27 mouse cellular contexts compared by ENCODE assay signal in the genomic region with DNA sequence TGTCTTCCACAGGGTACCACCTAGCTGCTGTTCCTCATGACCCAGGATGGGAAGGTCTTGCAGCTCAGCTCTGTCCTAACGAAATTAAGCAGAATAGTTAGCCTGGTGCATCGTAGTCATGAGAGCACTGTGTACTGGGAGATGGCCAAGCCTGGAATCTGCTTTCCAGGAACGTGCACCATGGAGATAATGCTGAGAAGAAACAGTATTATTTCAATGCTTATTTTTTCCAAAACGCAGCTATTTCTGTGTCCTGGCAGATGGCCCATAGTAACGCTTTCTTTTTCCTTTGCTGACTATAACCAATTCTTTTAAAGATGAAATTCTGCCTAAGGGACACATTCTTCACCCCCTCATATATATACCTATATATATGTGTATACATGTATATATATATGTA.
DNase-seq lines count a peak whose midpoint lies in the region; ATAC-seq and TF ChIP-seq lines count a peak whose summit lies in the region.
"Had no signal": no experiment of that assay in that cellular context is flagged by ENCODE, and none has a peak within 500 bp of the region (broad histone marks: within the 10 kb centered on the region; RNA-seq: fewer than 3 reads in every experiment).

No protein-coding gene starts in this region.

- H3K36me3 ChIP-seq in midbrain, embryonic 15.5 days (replicated peaks), result no peaks in the 10 kb centered on the region
- H3K36me3 ChIP-seq: embryonic facial prominence, embryonic 12.5 days; embryonic facial prominence, embryonic 15.5 days; forebrain, embryonic 12.5 days; forebrain, embryonic 15.5 days; G1E; hindbrain, embryonic 12.5 days; hindbrain, embryonic 15.5 days had no signal

- peak; percentile 33 for DNase-seq in layer of hippocampus, adult 11-12 months (ENCODE audit: low spot score)
- DNase-seq in layer of hippocampus, adult 9-10 months (ENCODE audit: low spot score), result no peak
- peak; percentile 63 to 74 for DNase-seq in right cerebral cortex, postnatal 10 days (ENCODE audit: low spot score in 2 of 2)
- no peak for DNase-seq in right cerebral cortex, postnatal 36 days (ENCODE audit: low spot score in 2 of 2)
- peak; percentile 16 to 39 for DNase-seq in layer of hippocampus, adult 2 months (ENCODE audit: low spot score in 2 of 2)
- DNase-seq in kidney, adult 11 months, result no peak
- DNase-seq: adrenal gland, postnatal 10 days; adrenal gland, postnatal 36 days; B cell, adult 2 months; cerebellum, adult 11 months; cerebellum, adult 2 months; cerebellum, adult 9-11 months; cerebellum, postnatal 25 days; gastrocnemius, postnatal 10 days; gastrocnemius, postnatal 36 days; heart, adult 11 months had no signal

- H3K27me3 ChIP-seq in midbrain, embryonic 15.5 days (replicated peaks), result no peaks in the 10 kb centered on the region
- H3K27me3 ChIP-seq: CH12.LX; embryonic facial prominence, embryonic 12.5 days; embryonic facial prominence, embryonic 15.5 days; forebrain, embryonic 12.5 days; forebrain, embryonic 15.5 days; hindbrain, embryonic 12.5 days; hindbrain, embryonic 15.5 days had no signal

- ATAC-seq in midbrain, embryonic 15.5 days (replicated peaks), result no peak
- ATAC-seq: forebrain, embryonic 15.5 days; Patski had no signal

- peaks cover 16% of the 10 kb centered on the region; the same call in 1 of the 2 replicates for H3K4me1 ChIP-seq in midbrain, embryonic 15.5 days
- H3K4me1 ChIP-seq: embryonic facial prominence, embryonic 12.5 days; embryonic facial prominence, embryonic 15.5 days; forebrain, embryonic 12.5 days; forebrain, embryonic 15.5 days; hindbrain, embryonic 12.5 days; hindbrain, embryonic 15.5 days had no signal

- no peak overlapping the region for H3K4me3 ChIP-seq in layer of hippocampus, adult 2 months
- no peak overlapping the region for H3K4me3 ChIP-seq in midbrain, embryonic 15.5 days
- H3K4me3 ChIP-seq: embryonic facial prominence, embryonic 12.5 days; embryonic facial prominence, embryonic 15.5 days; forebrain, embryonic 12.5 days; forebrain, embryonic 15.5 days; hindbrain, embryonic 12.5 days; hindbrain, embryonic 15.5 days had no signal

- no peak overlapping the region for H3K9ac ChIP-seq in midbrain, embryonic 15.5 days
- H3K9ac ChIP-seq: embryonic facial prominence, embryonic 12.5 days; embryonic facial prominence, embryonic 15.5 days; forebrain, embryonic 12.5 days; forebrain, embryonic 15.5 days; hindbrain, embryonic 12.5 days; hindbrain, embryonic 15.5 days had no signal

- H3K9me3 ChIP-seq in midbrain, embryonic 15.5 days, result no peaks in the 10 kb centered on the region
- H3K9me3 ChIP-seq: embryonic facial prominence, embryonic 12.5 days; embryonic facial prominence, embryonic 15.5 days; forebrain, embryonic 15.5 days; hindbrain, embryonic 12.5 days; hindbrain, embryonic 15.5 days had no signal

- TF ChIP-seq CTCF in layer of hippocampus, adult 2 months (conservative IDR thresholded peaks at IDR 0.05), result no peak

- WGBS in midbrain, embryonic 15.5 days, result 77% methylated on average over 5 of the region's 5 CpGs

- no peak overlapping the region for H3K4me2 ChIP-seq in midbrain, embryonic 15.5 days
- H3K4me2 ChIP-seq: embryonic facial prominence, embryonic 12.5 days; embryonic facial prominence, embryonic 15.5 days; forebrain, embryonic 12.5 days; forebrain, embryonic 15.5 days; heart, embryonic 11.5 days; hindbrain, embryonic 12.5 days; hindbrain, embryonic 15.5 days had no signal

- no peak overlapping the region for H3K27ac ChIP-seq in layer of hippocampus, adult 2 months
- no peak overlapping the region for H3K27ac ChIP-seq in midbrain, embryonic 15.5 days
- H3K27ac ChIP-seq: embryonic facial prominence, embryonic 12.5 days; embryonic facial prominence, embryonic 15.5 days; forebrain, embryonic 12.5 days; forebrain, embryonic 15.5 days; hindbrain, embryonic 12.5 days; hindbrain, embryonic 15.5 days had no signal

Comparison
In these comparisons a context has a peak if more than half of its experiments do, and no peak if none do; other contexts are left out.
1. DNase-seq: peak in layer of hippocampus, adult 11-12 months (single experiment), right cerebral cortex, postnatal 10 days (2 of 2) and layer of hippocampus, adult 2 months (2 of 2); none in layer of hippocampus, adult 9-10 months (single experiment), right cerebral cortex, postnatal 36 days (0 of 2) and kidney, adult 11 months (single experiment).